Mouse (Mus musculus) hindbrain, embryonic 11.5 days (tissue): ENCODE data around the gene Fbll1. TPM values are rescaled to one million over a fixed set of nuclear protein-coding genes. Genes with fewer than 3 reads are reported as not detected.
A peak's percentile ranks its signal among the peaks of the same experiment; 100 is the strongest.

Experiments
- ATAC-seq: fragments of 200-750 bp; cut with Nextera tagmentation; 2 replicates; pipeline ENCODE4 v1.8.0; 2017; ENCODE audit warnings: mild to moderate bottlenecking, moderate TSS enrichment, moderate library complexity; ENCODE audit not compliant: low FRiP score
- DNase-seq: peaks from one replicate; pipeline ENCODE4 v3.0.0-alpha.2; 2015; ENCODE audit warnings: low spot score
- H3K27ac ChIP-seq: fragments of 300-500 bp; sonication (generic); 2 replicates; pipeline ENCODE4 v1.5.1; 2014; ENCODE audit warnings: mild to moderate bottlenecking, low read depth, low read length
- H3K27me3 ChIP-seq: fragments of 300-500 bp; sonication (generic); 2 replicates; pipeline ENCODE4 v1.6.1; 2014; ENCODE audit warnings: mild to moderate bottlenecking, low read length, moderate library complexity, mixed read lengths; ENCODE audit not compliant: control insufficient read depth, insufficient read depth
- H3K36me3 ChIP-seq: fragments of 300-500 bp; sonication (generic); 2 replicates; pipeline ENCODE4 v1.6.1; 2014; ENCODE audit warnings: mild to moderate bottlenecking, low read length, moderate library complexity, mixed read lengths; ENCODE audit not compliant: control insufficient read depth, insufficient read depth
- H3K4me1 ChIP-seq: fragments of 300-500 bp; sonication (generic); replicated peaks from 2 replicates; pipeline ENCODE4 v1.6.1; 2014; ENCODE audit warnings: low read length, mixed read lengths; ENCODE audit not compliant: control insufficient read depth, insufficient read depth
- H3K4me2 ChIP-seq: fragments of 300-500 bp; sonication (generic); replicated peaks from 2 replicates; pipeline ENCODE4 v1.6.1; 2014; ENCODE audit warnings: mild to moderate bottlenecking, low read depth, low read length
- H3K4me3 ChIP-seq: fragments of 300-500 bp; sonication (generic); 2 replicates; pipeline ENCODE4 v1.5.1; 2014; ENCODE audit warnings: low read depth, low read length
- H3K9ac ChIP-seq: fragments of 300-500 bp; sonication (generic); 2 replicates; pipeline ENCODE4 v1.6.1; 2014; ENCODE audit warnings: low read depth, low read length
- H3K9me3 ChIP-seq: fragments of 300-500 bp; sonication (generic); 2 replicates; pipeline ENCODE4 v1.6.1; 2016; ENCODE audit warnings: low read length; ENCODE audit not compliant: control insufficient read depth
- WGBS: fragments of 180-500 bp; shearing (Covaris S2); extraction: QIAGEN DNeasy Blood & Tissue Kit; methylation state at CpG from one replicate; pipeline ENCODE4 v1.1.7; 2014; 5-methylcytosine and 5-hydroxymethylcytosine counted together
- polyA plus RNA-seq: library from polyadenylated mRNA; unstranded; fragments of >200 nt; fragmentation: Nextera tagmentation; extraction: Ambion mirVana; gene quantifications from 2 replicates; pipeline ENCODE4 v1.2.1, GENCODE M21; 2014

Gene Fbll1
- polyA plus RNA-seq, 1 experiment from 2014 or later = 4.6 TPM

DNA sequence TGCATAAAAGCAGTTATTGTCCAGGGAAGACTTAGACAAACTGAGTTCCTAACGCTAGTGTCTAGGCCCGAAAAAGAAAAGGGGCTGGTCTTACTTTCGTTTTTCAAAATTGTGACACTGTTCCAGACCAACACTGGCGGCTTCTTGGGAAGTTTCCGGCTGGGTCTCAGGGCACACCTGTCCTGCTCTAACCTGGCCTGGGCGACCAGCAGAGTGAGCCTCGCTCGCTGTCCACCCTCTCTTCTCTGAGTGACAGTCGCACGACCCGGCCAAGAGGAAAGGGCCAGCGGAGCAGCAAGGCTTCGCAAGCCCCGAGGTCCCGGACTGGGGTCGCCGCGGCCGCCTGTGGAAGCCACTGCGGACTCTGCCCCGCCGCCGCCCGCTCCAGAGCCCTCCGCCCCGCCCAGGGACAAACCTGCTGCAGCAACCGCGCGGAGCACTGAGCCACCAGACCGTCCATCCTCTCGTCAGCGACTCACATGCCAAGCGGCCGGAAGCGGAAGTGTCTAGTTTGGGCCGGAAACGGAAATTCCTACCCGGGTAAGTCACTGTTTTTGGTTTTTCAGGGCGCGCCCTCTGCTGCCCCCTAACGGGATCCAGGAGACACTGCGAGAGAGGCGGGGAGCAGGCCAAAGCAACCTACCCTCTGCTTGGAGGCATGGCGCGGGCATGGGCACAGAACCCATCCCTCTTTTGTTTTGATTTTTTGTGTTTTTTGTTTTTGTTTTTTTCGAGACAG is 35.5 kb upstream of the Fbll1 start, which contains the start of gene Rars:
Rars (minus strand) TSS at position 485 of the 739 bp plus-strand sequence.
- no peak within 1 kb of the TSS for H3K27ac ChIP-seq
- peak within 1 kb of the TSS; percentile 72 for H3K9ac ChIP-seq
- DNase-seq = peak; percentile 97
- H3K27me3 ChIP-seq = no peaks in the 10 kb centered on the region
- WGBS = 2% methylated on average over 46 of the region's 46 CpGs
- H3K4me3 ChIP-seq = peak within 1 kb of the TSS; percentile 80
- peak within 1 kb of the TSS; percentile 59 for H3K4me2 ChIP-seq
- peaks cover 5% of the 10 kb centered on the region; the same call in 1 of the 2 replicates for H3K4me1 ChIP-seq
- no peaks in the 10 kb centered on the region for H3K36me3 ChIP-seq
- ATAC-seq = peak; percentile 69
- H3K9me3 ChIP-seq = no peaks in the 10 kb centered on the region

DNA sequence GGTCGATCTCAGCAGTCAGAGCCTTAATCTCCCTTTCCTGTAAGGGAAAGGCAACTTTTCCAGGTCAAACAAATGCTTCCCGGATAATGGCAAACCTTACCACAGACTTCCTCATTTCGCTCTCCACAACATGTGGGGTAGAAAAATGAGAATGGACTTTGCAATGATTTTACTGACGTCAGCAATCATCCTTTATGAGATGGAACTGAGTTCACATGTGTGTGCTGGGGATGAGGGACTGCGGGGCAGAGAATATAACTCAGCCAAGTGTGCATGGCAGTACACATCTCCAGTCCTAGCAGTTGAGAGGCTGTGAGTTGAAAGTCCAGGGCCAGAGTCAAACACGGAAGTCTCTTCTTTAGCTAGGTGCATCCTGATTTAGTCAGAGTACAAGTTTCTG is 34.6 kb upstream of the Fbll1 start:
- Histone ChIP-seq H3K4me3 (peak overlapping the region; percentile 80), H3K27ac (no peak overlapping the region), H3K36me3 (no peaks in the 10 kb centered on the region), H3K9me3 (no peaks in the 10 kb centered on the region), H3K4me1 (peaks cover 5% of the 10 kb centered on the region; the same call in 1 of the 2 replicates), H3K4me2 (peak overlapping the region; percentile 59), H3K27me3 (no peaks in the 10 kb centered on the region), H3K9ac (peak overlapping the region; percentile 11; the same call in 1 of the 2 replicates)
- ATAC-seq (no peak), DNase-seq (no peak)
- 92% methylated on average over 6 of the region's 6 CpGs for WGBS

DNA sequence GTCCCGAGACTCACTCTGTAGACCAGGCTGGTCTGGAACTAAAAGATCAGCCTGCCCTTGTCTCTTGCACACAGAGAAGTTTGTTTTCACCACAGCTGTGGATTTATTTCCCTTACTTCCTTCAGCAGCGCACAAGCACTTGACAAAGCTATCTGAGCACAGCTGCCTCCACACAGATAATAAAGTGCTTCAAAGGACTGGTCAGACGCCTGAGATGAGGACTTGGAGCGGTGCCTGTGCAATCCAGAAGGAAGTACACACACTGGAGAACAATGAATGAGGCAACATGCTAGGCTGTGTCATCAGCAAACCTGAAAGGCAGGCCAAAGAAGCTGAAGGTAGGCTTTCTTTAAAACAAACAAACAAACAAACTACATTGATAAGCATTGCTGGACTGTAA is 33.5 kb upstream of the Fbll1 start:
- no peaks in the 10 kb centered on the region for H3K9me3 ChIP-seq
- no peaks in the 10 kb centered on the region for H3K36me3 ChIP-seq
- WGBS = 88% methylated on average over 4 of the region's 4 CpGs
- no peaks in the 10 kb centered on the region for H3K27me3 ChIP-seq
- peaks cover 5% of the 10 kb centered on the region; the same call in 1 of the 2 replicates for H3K4me1 ChIP-seq
- H3K9ac ChIP-seq = no peak overlapping the region
- H3K4me2 ChIP-seq = no peak overlapping the region
- H3K4me3 ChIP-seq = no peak overlapping the region
- ATAC-seq (no peak), DNase-seq (no peak)
- no peak overlapping the region for H3K27ac ChIP-seq

DNA sequence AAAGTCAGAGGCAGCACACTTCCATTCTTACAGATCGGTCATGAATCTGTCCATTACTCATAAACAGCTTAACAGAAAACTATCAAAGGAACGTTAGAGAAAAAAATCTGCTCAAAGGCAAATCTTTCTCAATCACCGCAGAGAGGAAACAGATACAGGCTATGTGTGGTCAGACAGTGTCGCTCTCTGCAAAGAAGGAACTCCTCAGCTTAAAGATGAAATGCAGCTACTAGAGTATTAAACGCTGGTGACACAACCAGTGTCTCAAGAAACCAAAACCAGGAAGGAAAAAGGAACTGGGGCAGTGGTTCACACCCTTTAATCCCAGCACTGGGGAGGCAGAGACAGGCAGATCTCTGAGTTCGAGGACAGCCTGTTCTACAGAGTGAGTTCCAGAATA is 29.0 kb upstream of the Fbll1 start:
- DNase-seq (no peak), ATAC-seq (no peak)
- no peaks in the 10 kb centered on the region for H3K4me1 ChIP-seq
- no peak overlapping the region for H3K4me3 ChIP-seq
- no peak overlapping the region for H3K4me2 ChIP-seq
- no peaks in the 10 kb centered on the region for H3K9me3 ChIP-seq
- 95% methylated on average over 6 of the region's 6 CpGs for WGBS
- H3K36me3 ChIP-seq = peaks cover 8% of the 10 kb centered on the region; the same call in 1 of the 2 replicates
- H3K27me3 ChIP-seq = no peaks in the 10 kb centered on the region
- H3K9ac ChIP-seq = no peak overlapping the region
- H3K27ac ChIP-seq = no peak overlapping the region

DNA sequence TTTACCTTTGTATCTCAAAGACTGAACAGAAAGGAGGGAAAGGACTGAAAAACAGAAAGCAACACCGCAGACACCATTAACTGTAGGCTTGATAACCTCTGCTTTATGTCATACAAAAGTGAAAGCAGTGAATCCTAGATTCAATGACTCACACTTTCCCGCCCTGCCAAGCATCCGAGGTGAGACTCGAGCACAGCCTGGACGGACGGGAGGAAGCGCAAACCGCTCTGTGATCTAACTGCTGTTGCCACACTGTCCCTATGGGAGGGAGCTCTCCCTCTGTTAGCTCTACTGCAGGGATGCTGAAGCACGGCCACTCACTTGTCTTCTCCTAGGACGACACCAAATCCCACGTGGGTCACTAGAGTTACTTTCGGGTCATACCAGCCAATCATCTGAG is 17.6 kb upstream of the Fbll1 start:
- Histone ChIP-seq H3K27me3 (no peaks in the 10 kb centered on the region), H3K4me1 (no peaks in the 10 kb centered on the region), H3K27ac (no peak overlapping the region), H3K4me2 (no peak overlapping the region), H3K36me3 (peaks cover 18% of the 10 kb centered on the region), H3K9ac (no peak overlapping the region), H3K4me3 (no peak overlapping the region), H3K9me3 (no peaks in the 10 kb centered on the region)
- 93% methylated on average over 12 of the region's 12 CpGs for WGBS
- no peak for ATAC-seq
- DNase-seq = no peak

DNA sequence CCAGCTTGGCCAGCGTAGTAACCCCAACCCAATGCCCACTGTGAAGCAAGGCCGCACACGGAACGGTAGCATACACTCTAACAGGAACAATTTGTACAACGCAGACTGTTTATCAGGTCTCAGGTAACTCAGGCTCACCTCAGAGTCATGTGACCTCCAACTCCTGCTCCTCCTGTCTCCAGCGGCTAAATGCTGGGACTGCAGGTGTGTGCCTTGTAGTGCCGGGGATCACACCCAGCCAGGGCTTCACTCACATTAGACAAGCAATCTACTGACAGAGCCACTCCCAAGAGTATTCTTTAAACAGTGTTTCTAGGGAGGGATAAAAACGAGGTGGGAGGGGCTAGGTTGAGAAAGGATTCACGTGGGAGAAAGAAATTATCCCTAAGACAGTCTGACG is 12.8 kb upstream of the Fbll1 start:
- Histone ChIP-seq H3K4me1 (no peaks in the 10 kb centered on the region), H3K9me3 (no peaks in the 10 kb centered on the region), H3K27me3 (no peaks in the 10 kb centered on the region), H3K4me3 (no peak overlapping the region), H3K36me3 (peaks cover 17% of the 10 kb centered on the region), H3K9ac (no peak overlapping the region), H3K4me2 (no peak overlapping the region), H3K27ac (no peak overlapping the region)
- ATAC-seq (no peak), DNase-seq (no peak)
- 88% methylated on average over 10 of the region's 10 CpGs for WGBS

DNA sequence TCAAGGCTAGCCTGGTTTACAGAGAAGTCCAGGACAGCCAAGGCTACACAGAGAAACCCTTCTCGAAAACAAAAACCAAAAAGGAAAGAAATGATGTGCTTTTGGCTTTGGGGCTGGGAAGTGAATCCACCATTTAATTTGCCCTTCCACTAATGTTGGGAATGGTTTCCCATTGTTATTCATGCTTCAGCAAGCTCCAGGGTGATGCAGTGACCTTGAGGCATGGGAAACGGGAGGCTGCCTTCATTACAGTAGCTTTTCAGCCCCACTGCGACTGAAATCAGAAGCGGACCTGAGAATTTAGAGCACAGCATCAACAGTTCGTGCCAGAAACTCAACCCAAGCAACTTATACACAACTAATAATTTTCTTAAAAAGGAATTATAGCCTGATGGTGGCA is 2.6 kb upstream of the Fbll1 start:
- Histone ChIP-seq H3K36me3 (no peaks in the 10 kb centered on the region), H3K9me3 (no peaks in the 10 kb centered on the region), H3K4me2 (no peak overlapping the region), H3K27me3 (peaks cover 32% of the 10 kb centered on the region), H3K4me1 (no peaks in the 10 kb centered on the region), H3K4me3 (no peak overlapping the region), H3K27ac (no peak overlapping the region), H3K9ac (no peak overlapping the region)
- DNase-seq (no peak), ATAC-seq (no peak)
- 80% methylated on average over 5 of the region's 5 CpGs for WGBS

DNA sequence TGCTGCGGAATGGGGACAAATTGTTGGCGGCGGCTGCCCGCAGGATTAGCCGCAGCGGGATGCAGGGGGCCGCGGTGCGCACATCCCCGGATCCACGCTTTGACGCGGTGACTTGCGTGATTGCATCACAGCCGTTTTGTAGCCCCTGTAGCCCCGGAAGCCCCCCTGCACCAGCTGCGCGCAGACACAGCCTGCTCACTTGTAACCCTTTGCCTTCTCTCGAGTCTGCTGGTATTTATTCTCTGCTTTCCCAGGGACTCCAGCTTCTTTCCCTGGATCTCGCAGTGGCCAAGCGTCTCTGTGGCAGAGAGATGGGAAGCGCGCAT is 226 bp downstream of the Fbll1 start:
- H3K27me3 ChIP-seq = peaks cover 41% of the 10 kb centered on the region
- H3K9me3 ChIP-seq = no peaks in the 10 kb centered on the region
- peak; percentile 68 for DNase-seq
- H3K4me3 ChIP-seq = peak overlapping the region; percentile 55
- peak; percentile 84 for ATAC-seq
- no peaks in the 10 kb centered on the region for H3K36me3 ChIP-seq
- peak overlapping the region; percentile 58; the same call in 1 of the 2 replicates for H3K27ac ChIP-seq
- peak overlapping the region; percentile 59 for H3K9ac ChIP-seq
- peak overlapping the region; percentile 96 for H3K4me2 ChIP-seq
- H3K4me1 ChIP-seq = no peaks in the 10 kb centered on the region
- 2% methylated on average over 22 of the region's 23 CpGs for WGBS
